Mouse (Mus musculus): ENCODE results near the gene Tmprss15.

GRCm38 (mm10) chr16:78950359-78950758 is 140.5 kb downstream of the Tmprss15 start:
- TF ChIP-seq CTCF (IDR thresholded peaks at IDR 0.05) (peak; percentile 53), POLR2A (IDR thresholded peaks at IDR 0.05; ENCODE audit: insufficient read depth, low read depth, low read length) (no peak), EP300 (IDR thresholded peaks at IDR 0.05; ENCODE audit: insufficient read depth, low read depth, low read length) (no peak)
